Mouse (Mus musculus) liver, embryonic 12.5 days (tissue): ENCODE data around the gene Mst1. TPM values are rescaled to one million over a fixed set of nuclear protein-coding genes. Genes with fewer than 3 reads are reported as not detected.

Experiments used
- ATAC-seq: fragments of 200-750 bp; cut with Nextera tagmentation; 2 replicates; pipeline ENCODE4 v1.8.0; 2017; ENCODE audit warnings: moderate number of reproducible peaks, mild to moderate bottlenecking, moderate library complexity
- H3K27ac ChIP-seq: fragments of 300-500 bp; sonication (generic); 2 replicates; pipeline ENCODE4 v1.5.1; 2016; ENCODE audit warnings: mild to moderate bottlenecking
- H3K27me3 ChIP-seq: fragments of 300-500 bp; sonication (generic); replicated peaks from 2 replicates; pipeline ENCODE4 v1.6.1; 2016; ENCODE audit warnings: mild to moderate bottlenecking, moderate library complexity
- H3K36me3 ChIP-seq: fragments of 300-500 bp; sonication (generic); 2 replicates; pipeline ENCODE4 v1.6.1; 2016; ENCODE audit warnings: mild to moderate bottlenecking, moderate library complexity
- H3K4me1 ChIP-seq: fragments of 300-500 bp; sonication (generic); 2 replicates; pipeline ENCODE4 v1.6.1; 2016
- H3K4me2 ChIP-seq: fragments of 300-500 bp; sonication (generic); 2 replicates; pipeline ENCODE4 v1.6.1; 2016; ENCODE audit warnings: mild to moderate bottlenecking, moderate library complexity
- H3K4me3 ChIP-seq: fragments of 300-500 bp; sonication (generic); 2 replicates; pipeline ENCODE4 v1.5.1; 2016; ENCODE audit warnings: mild to moderate bottlenecking, moderate library complexity
- H3K9ac ChIP-seq: fragments of 300-500 bp; sonication (generic); 2 replicates; pipeline ENCODE4 v1.6.1; 2016; ENCODE audit warnings: mild to moderate bottlenecking, moderate library complexity
- H3K9me3 ChIP-seq: fragments of 300-500 bp; sonication (generic); replicated peaks from 2 replicates; pipeline ENCODE4 v1.6.1; 2016; ENCODE audit warnings: mild to moderate bottlenecking, moderate library complexity
- WGBS: fragments of 180-500 bp; shearing (Covaris S2); methylation state at CpG from one replicate; pipeline ENCODE4 v1.1.7; 2016; ENCODE audit not compliant: insufficient replicate concordance; 5-methylcytosine and 5-hydroxymethylcytosine counted together
- microRNA-seq: library from miRNA; unstranded; fragments of <30 nt; microRNA quantifications from one replicate; pipeline ENCODE4, GENCODE M21; 2017
- polyA plus RNA-seq: library from polyadenylated mRNA; unstranded; fragments of >200 nt; fragmentation: Nextera tagmentation; extraction: Ambion mirVana; gene quantifications from 2 replicates; pipeline ENCODE4 v1.2.1, GENCODE M21; 2016

Gene Mst1
- polyA plus RNA-seq, 1 experiment from 2014 or later = 15.7 TPM

- no peak for ATAC-seq
- no peak overlapping the region for H3K4me3 ChIP-seq
- H3K4me2 ChIP-seq = no peak overlapping the region
- H3K9ac ChIP-seq = no peak overlapping the region
- WGBS = 71% methylated on average over 8 of the region's 8 CpGs
- no peaks in the 10 kb centered on the region for H3K9me3 ChIP-seq
- peaks cover 2% of the 10 kb centered on the region for H3K4me1 ChIP-seq
- H3K27me3 ChIP-seq = peaks cover 46% of the 10 kb centered on the region
- H3K27ac ChIP-seq = no peak overlapping the region
- no peaks in the 10 kb centered on the region for H3K36me3 ChIP-seq
Observed at GRCm38 (mm10) chr9:108125731-108126130, 45.5 kb downstream of the Mst1 start.

- no peak for ATAC-seq
- no peak overlapping the region for H3K4me2 ChIP-seq
- H3K27ac ChIP-seq = no peak overlapping the region
- H3K27me3 ChIP-seq = peaks cover 45% of the 10 kb centered on the region
- H3K9ac ChIP-seq = no peak overlapping the region
- no peaks in the 10 kb centered on the region for H3K9me3 ChIP-seq
- no peak overlapping the region for H3K4me3 ChIP-seq
- H3K36me3 ChIP-seq = no peaks in the 10 kb centered on the region
- H3K4me1 ChIP-seq = peaks cover 2% of the 10 kb centered on the region; the same call in 1 of the 2 replicates
- WGBS = 73% methylated on average over 17 of the region's 17 CpGs
Observed at GRCm38 (mm10) chr9:108126436-108127180, 46.4 kb downstream of the Mst1 start.

DNA sequence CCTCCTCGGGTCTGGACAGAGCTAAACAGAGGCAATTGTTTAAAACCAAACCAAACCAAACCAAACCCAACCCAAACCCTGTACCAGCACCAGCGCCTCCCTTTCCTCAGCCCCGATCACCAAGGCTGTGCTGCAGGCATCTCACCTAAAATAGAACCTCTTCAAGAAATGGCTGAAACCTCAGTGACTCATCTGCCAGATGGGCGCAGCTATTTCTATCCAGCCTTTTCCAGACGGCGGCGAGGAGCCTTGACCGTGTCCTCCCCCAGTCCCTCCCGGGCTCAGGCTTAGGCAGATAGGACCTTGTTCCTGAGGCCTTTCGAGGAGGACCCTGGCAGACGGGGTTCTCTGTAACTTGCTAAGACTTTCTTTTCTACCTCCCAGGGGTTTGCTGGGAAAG, 48.0 kb downstream of the Mst1 start:
- H3K4me1 ChIP-seq = peaks cover 7% of the 10 kb centered on the region; the same call in 1 of the 2 replicates
- no peaks in the 10 kb centered on the region for H3K36me3 ChIP-seq
- no peak overlapping the region for H3K9ac ChIP-seq
- no peak overlapping the region for H3K4me2 ChIP-seq
- no peaks in the 10 kb centered on the region for H3K9me3 ChIP-seq
- WGBS = 69% methylated on average over 11 of the region's 11 CpGs
- H3K27me3 ChIP-seq = peaks cover 40% of the 10 kb centered on the region
- no peak overlapping the region for H3K4me3 ChIP-seq
- no peak overlapping the region for H3K27ac ChIP-seq
- ATAC-seq = no peak

DNA sequence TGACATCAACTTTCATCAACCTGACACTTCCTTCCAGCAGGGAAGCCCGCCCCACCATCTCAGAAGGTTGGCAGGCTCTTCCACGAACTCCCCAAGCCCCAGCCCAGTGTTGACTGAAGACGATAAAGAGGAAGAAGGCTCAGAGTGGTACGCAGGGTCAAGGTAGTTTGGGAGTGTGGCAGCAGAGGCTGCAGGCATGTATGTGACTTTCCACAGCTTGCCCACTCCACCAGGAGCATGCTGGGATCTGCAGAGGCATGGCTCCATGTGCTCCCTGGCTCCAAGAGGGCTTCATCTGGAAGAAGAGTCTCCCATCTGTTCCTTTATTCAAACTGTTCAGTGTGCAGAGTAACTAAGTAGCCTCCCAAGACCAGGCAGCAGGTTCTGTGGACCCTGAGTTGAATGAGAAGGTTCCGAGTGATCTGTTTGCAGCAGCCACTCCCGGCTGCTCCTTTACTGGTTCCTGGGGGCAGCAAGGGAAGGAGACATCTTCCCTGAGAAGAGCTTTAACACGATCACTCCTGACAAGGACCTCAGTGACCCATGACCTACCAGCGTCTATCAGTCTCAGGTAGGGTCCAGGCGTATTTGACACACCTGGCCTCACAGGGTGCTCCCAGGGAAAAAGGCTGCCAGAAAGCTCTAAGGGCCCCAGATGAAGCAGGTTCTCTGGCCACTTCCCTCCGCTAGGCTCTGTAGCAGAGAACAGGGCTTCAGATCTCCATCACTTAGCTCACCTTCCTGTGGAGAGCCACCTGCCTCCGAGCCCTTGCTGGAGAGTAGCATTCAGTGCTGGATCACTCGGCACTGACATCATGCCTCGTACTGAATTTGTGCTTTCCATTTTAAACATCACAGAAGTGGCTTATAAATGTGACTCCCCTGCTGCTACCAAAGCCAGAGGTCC, 49.1 kb downstream of the Mst1 start:
- Histone ChIP-seq H3K27me3 (peaks cover 39% of the 10 kb centered on the region), H3K36me3 (no peaks in the 10 kb centered on the region), H3K9ac (no peak overlapping the region), H3K9me3 (no peaks in the 10 kb centered on the region), H3K4me2 (no peak overlapping the region), H3K27ac (no peak overlapping the region), H3K4me3 (no peak overlapping the region), H3K4me1 (peaks cover 7% of the 10 kb centered on the region; the same call in 1 of the 2 replicates)
- WGBS = 60% methylated on average over 13 of the region's 13 CpGs
- no peak for ATAC-seq

- H3K36me3 ChIP-seq = no peaks in the 10 kb centered on the region
- WGBS = 42% methylated on average over 5 of the region's 5 CpGs
- H3K4me2 ChIP-seq = no peak overlapping the region
- H3K27me3 ChIP-seq = peaks cover 46% of the 10 kb centered on the region
- no peak overlapping the region for H3K4me3 ChIP-seq
- H3K27ac ChIP-seq = no peak overlapping the region
- no peak for ATAC-seq
- peaks cover 12% of the 10 kb centered on the region; the same call in 1 of the 2 replicates for H3K4me1 ChIP-seq
- no peak overlapping the region for H3K9ac ChIP-seq
- H3K9me3 ChIP-seq = no peaks in the 10 kb centered on the region
Observed at GRCm38 (mm10) chr9:108131502-108131901, 51.3 kb downstream of the Mst1 start.

GRCm38 (mm10) chr9:108132373-108132772, 52.1 kb downstream of the Mst1 start:
- Histone ChIP-seq H3K4me3 (no peak overlapping the region), H3K27ac (no peak overlapping the region), H3K4me2 (no peak overlapping the region), H3K9me3 (no peaks in the 10 kb centered on the region), H3K4me1 (peaks cover 12% of the 10 kb centered on the region; the same call in 1 of the 2 replicates), H3K36me3 (no peaks in the 10 kb centered on the region), H3K9ac (no peak overlapping the region), H3K27me3 (peaks cover 54% of the 10 kb centered on the region)
- no peak for ATAC-seq
- WGBS = 76% methylated on average over 3 of the region's 3 CpGs

- ATAC-seq = no peak
- no peak overlapping the region for H3K9ac ChIP-seq
- peaks cover 53% of the 10 kb centered on the region for H3K27me3 ChIP-seq
- H3K4me3 ChIP-seq = no peak overlapping the region
- peaks cover 12% of the 10 kb centered on the region; the same call in 1 of the 2 replicates for H3K4me1 ChIP-seq
- H3K9me3 ChIP-seq = no peaks in the 10 kb centered on the region
- H3K4me2 ChIP-seq = no peak overlapping the region
- 87% methylated on average over 1 of the region's 1 CpGs for WGBS
- no peaks in the 10 kb centered on the region for H3K36me3 ChIP-seq
- no peak overlapping the region for H3K27ac ChIP-seq
Observed at GRCm38 (mm10) chr9:108133478-108133877, 53.2 kb downstream of the Mst1 start.

Small RNA genes within 50 kb of the gene (microRNA-seq; reads per million reads assigned to microRNA genes)
- gene Gm47303 (not detected), gene Mir7088 (not detected)

Other genes with a start within 250 kb of the Mst1 start
- 45.7 and 49.2 TPM in 2 replicates for gene Rbm6, start 207.2 kb upstream of the Mst1 start, polyA plus RNA-seq
- 5.7 and 7.4 TPM in 2 replicates for gene Mon1a, start 192.3 kb upstream of the Mst1 start, polyA plus RNA-seq
- gene Mst1r, start 173.6 kb upstream of the Mst1 start, polyA plus RNA-seq = 0.57 and 0.92 TPM in 2 replicates
- gene Actl11, start 152.0 kb upstream of the Mst1 start, polyA plus RNA-seq = not detected in 2 replicates
- gene Camkv, start 144.8 kb upstream of the Mst1 start, polyA plus RNA-seq = 0.53 and 0.54 TPM in 2 replicates
- gene Traip, start 130.3 kb upstream of the Mst1 start, polyA plus RNA-seq = 20.9 and 22.2 TPM in 2 replicates
- gene Uba7, start 104.9 kb upstream of the Mst1 start, polyA plus RNA-seq = 63.1 and 63.7 TPM in 2 replicates
- 1.2 and 1.4 TPM in 2 replicates for gene Gm20661, start 97.4 kb upstream of the Mst1 start, polyA plus RNA-seq
- 64.3 and 68.7 TPM in 2 replicates for gene Inka1, start 94.6 kb upstream of the Mst1 start, polyA plus RNA-seq
- 2.6 and 3.7 TPM in 2 replicates for gene Cdhr4, start 87.9 kb upstream of the Mst1 start, polyA plus RNA-seq
- gene Gm20662, start 84.1 kb upstream of the Mst1 start, polyA plus RNA-seq = 0.69 and 0.75 TPM in 2 replicates
- gene Ip6k1, start 77.9 kb upstream of the Mst1 start, polyA plus RNA-seq = 43.7 and 47.7 TPM in 2 replicates
- gene Gmppb, start 31.2 kb upstream of the Mst1 start, polyA plus RNA-seq = 22.1 and 22.6 TPM in 2 replicates
- 2.2 and 2.5 TPM in 2 replicates for gene Amigo3, start 27.3 kb upstream of the Mst1 start, polyA plus RNA-seq
- 96.6 and 101 TPM in 2 replicates for gene Rnf123, start 2.9 kb downstream of the Mst1 start, polyA plus RNA-seq
- 199 and 215 TPM in 2 replicates for gene Apeh, start 14.2 kb downstream of the Mst1 start, polyA plus RNA-seq
- 2.8 and 3.0 TPM in 2 replicates for gene Bsn, start 109.9 kb downstream of the Mst1 start, polyA plus RNA-seq
- gene Dag1, start 183.5 kb downstream of the Mst1 start, polyA plus RNA-seq = 20.7 and 22.1 TPM in 2 replicates
- gene Nicn1, start 210.0 kb downstream of the Mst1 start, polyA plus RNA-seq = 5.8 and 7.9 TPM in 2 replicates
- 10.9 and 12.9 TPM in 2 replicates for gene Amt, start 216.4 kb downstream of the Mst1 start, polyA plus RNA-seq
- 249 and 259 TPM in 2 replicates for gene Rhoa, start 225.7 kb downstream of the Mst1 start, polyA plus RNA-seq
- 13.4 TPM in 2 replicates for gene Tcta, start 225.7 kb downstream of the Mst1 start, polyA plus RNA-seq